Mouse (Mus musculus): ENCODE data around the gene Klhl41.

- no peak for TF ChIP-seq POLR2A (IDR thresholded peaks at IDR 0.05; ENCODE audit: borderline replicate concordance, extremely low read depth, low read depth, low read length)
- TF ChIP-seq CTCF (IDR thresholded peaks at IDR 0.05; ENCODE audit: insufficient read depth, low read length): no peak
These were observed 6.8 kb downstream of the Klhl41 start for GRCm38 (mm10) chr2:69676713-69677112.
